Mouse (Mus musculus) small intestine, adult 2 months (tissue): Measurements from ENCODE around the gene Cfap54.

Source experiments
- CTCF ChIP-seq: fragments of 200-500 bp; IDR thresholded peaks from 2 replicates; pipeline ENCODE4 v1.5.1; 2012; ENCODE audit warnings: low read depth, mild to moderate bottlenecking, control low read depth, inconsistent platforms, low read length, moderate library complexity, mixed read lengths; ENCODE audit not compliant: insufficient replicate concordance, insufficient read length; ENCODE audit errors: extremely low read depth
- POLR2A ChIP-seq: fragments of 200-500 bp; IDR thresholded peaks from 2 replicates; pipeline ENCODE4 v1.6.1; 2012; ENCODE audit warnings: low read depth, mild to moderate bottlenecking, control low read depth, inconsistent platforms, low read length, moderate library complexity

DNA sequence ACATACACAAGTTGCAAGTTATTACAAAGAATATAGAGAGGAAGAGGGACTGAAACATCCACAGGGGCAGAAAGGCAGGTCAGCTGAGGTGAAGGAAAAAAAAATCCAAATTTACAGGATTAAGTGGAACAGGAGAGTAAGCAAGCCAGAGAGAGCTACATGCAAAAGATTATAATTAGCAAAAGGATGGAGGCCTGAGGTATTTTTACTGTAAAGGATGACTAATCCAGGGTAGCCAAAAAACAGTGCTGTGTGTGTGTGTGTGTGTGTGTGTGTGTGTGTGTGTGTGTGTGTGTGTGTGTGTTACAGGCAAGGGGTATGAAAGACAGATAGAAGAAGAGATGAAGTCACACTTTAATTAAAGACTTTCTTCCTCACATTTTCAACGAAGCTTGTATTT, 47.9 kb upstream of the Cfap54 start:
- TF ChIP-seq CTCF = no peak
- no peak for TF ChIP-seq POLR2A
